Mouse (Mus musculus) thymus, adult 2 months (tissue): ENCODE measurements at regions not wholly inside any gene's neighbourhood (a gene's known extent, or its start where the extent isn't known, plus 50 kb on each side); places are given as distances from the start of the nearest gene placed in this dataset.
A peak's percentile ranks its signal among the peaks of the same experiment; 100 is the strongest.

Experiments used
- DNase-seq: peaks from one replicate; pipeline ENCODE4 v3.0.0; 2021
- H3K27ac ChIP-seq: fragments of 200-500 bp; 2 replicates; pipeline ENCODE4 v1.5.1; 2012; ENCODE audit warnings: low read length, control low read depth; ENCODE audit not compliant: control insufficient read depth, insufficient read depth
- H3K27me3 ChIP-seq: fragments of 200-500 bp; 2 replicates; pipeline ENCODE4 v1.6.1; 2012; ENCODE audit warnings: mild to moderate bottlenecking, low read length, moderate library complexity, mixed read lengths; ENCODE audit not compliant: control insufficient read depth, insufficient read depth
- H3K36me3 ChIP-seq: fragments of 200-500 bp; 2 replicates; pipeline ENCODE4 v1.6.1; 2012; ENCODE audit warnings: mild to moderate bottlenecking, low read length, moderate library complexity; ENCODE audit not compliant: control insufficient read depth, insufficient read depth
- H3K4me1 ChIP-seq: fragments of 200-500 bp; replicated peaks from 2 replicates; pipeline ENCODE4 v1.6.1; 2012; ENCODE audit warnings: low read length; ENCODE audit not compliant: control insufficient read depth, insufficient read depth
- H3K4me3 ChIP-seq: fragments of 200-500 bp; 2 replicates; pipeline ENCODE4 v1.5.1; 2012; ENCODE audit warnings: mild to moderate bottlenecking, low read length, control low read depth, moderate library complexity; ENCODE audit not compliant: control insufficient read depth, insufficient read depth
- CTCF ChIP-seq: fragments of 200-500 bp; IDR thresholded peaks from 2 replicates; pipeline ENCODE4 v1.5.1; 2012; ENCODE audit warnings: mild to moderate bottlenecking, control low read depth, low read length, moderate library complexity, borderline replicate concordance; ENCODE audit not compliant: control insufficient read depth, poor library complexity, insufficient read depth; ENCODE audit errors: extremely low read depth
- POLR2A ChIP-seq: fragments of 200-500 bp; IDR thresholded peaks from 2 replicates; pipeline ENCODE4 v1.6.1; 2012; ENCODE audit warnings: mild to moderate bottlenecking, low read length, control low read depth, moderate library complexity; ENCODE audit not compliant: control insufficient read depth, poor library complexity, insufficient read depth; ENCODE audit errors: extremely low read depth
- WGBS: fragments of 180-500 bp; shearing (Covaris S2); methylation state at CpG from one replicate; pipeline ENCODE4 v1.1.7; 2018; 5-methylcytosine and 5-hydroxymethylcytosine counted together

DNA sequence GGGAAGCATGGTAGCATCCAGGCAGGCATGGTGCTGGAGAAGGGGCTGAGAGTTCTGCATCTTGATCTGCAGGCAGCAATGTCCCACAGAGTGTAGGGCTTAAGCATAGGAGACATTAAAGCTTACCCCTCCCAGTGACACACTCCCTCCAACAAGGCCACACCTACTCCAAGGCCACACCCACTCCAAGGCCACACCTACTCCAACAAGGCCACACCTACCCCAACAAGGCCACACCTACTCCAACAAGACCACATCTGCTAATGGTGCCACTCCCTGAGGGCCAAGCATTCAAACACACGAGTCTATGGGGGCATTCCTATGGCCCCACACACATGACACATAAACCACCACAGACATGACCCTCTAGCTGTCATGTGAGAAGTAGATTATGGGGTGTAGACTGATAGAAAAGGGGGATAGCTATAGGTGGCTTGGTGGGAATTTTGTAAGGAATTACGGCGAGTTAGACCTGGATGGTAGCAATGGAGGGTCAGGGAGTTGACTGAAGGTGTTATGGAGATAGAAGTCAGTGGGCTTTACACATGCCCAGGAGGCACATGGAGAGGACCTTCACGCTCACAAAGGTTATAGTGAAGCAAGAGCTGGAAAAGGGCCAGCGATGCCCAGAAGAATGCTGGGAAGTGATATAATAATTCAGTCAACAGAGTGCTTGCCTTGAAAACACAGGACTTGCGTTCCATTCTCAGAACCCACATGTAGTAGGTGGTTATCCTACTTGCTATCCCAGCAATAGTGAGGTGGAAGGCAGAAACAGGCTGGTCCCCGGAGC, 179.8 kb downstream of the Shq1 start:
- no peaks in the 10 kb centered on the region for H3K36me3 ChIP-seq
- no peaks in the 10 kb centered on the region for H3K4me1 ChIP-seq
- H3K27me3 ChIP-seq: no peaks in the 10 kb centered on the region
- 95% methylated on average over 7 of the region's 7 CpGs for WGBS
- no peak for TF ChIP-seq CTCF
- TF ChIP-seq POLR2A: no peak
- no peak for DNase-seq
- H3K4me3 ChIP-seq: no peak overlapping the region
- no peak overlapping the region for H3K27ac ChIP-seq

DNA sequence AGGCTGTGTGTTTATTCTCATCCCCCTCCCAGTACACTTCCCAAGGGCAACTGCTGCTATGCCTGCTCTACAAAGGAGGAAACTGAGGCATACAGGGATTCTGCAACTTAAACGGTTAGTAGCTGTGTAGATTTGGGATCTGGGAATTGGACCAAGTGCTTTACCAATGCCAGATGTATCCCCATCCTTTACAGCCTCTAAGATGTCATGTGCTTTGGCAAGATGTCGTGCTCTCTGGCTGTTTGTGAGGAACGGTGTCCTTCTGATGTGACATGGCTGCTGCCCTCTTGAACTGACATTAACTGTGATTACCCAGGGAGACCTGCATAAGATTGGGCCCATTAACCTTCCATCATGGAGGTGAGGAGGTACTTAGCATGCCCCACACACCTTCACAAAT, 187.1 kb downstream of the Shq1 start:
- no peak for DNase-seq
- H3K27ac ChIP-seq: no peak overlapping the region
- no peaks in the 10 kb centered on the region for H3K27me3 ChIP-seq
- H3K4me3 ChIP-seq: no peak overlapping the region
- WGBS: 81% methylated on average over 3 of the region's 3 CpGs
- no peaks in the 10 kb centered on the region for H3K36me3 ChIP-seq
- H3K4me1 ChIP-seq: peaks cover 33% of the 10 kb centered on the region
- no peak for TF ChIP-seq CTCF
- TF ChIP-seq POLR2A: no peak

DNA sequence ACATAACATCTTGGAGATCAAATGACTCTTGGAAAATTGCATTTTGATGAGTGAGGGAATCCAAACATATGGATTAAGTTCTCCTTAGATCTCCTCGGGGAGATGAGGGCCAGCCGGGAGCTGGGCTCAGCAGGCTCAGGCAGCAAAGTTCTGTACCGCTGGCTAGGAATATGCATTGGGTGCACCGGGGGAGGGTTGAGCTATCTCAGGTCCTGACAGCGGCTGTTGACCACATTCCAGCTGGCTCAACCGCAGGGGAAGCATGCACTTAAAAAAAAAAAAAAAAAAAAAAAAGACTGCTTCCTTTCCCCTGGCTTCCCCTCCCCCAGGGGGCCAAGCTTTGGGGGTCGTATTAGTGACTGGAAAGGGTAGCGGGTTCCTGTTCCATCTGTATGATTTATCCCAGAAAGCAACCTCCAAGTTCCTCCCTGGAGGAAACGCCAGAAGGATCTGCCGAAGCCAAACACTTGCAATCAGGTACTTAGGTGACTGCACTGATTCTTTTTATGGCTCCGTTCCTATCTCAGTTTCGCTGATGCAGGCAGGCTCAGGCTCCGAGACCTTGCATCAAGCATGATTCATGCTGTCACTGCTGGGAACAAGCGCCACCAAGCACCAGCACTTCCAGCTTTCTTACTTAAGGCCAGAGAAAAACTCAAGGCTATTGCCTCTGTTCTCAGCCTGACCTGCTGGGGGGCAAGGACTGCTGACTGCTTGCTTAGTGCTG, 187.7 kb downstream of the Shq1 start:
- H3K27ac ChIP-seq: no peak overlapping the region
- no peaks in the 10 kb centered on the region for H3K36me3 ChIP-seq
- no peak overlapping the region for H3K4me3 ChIP-seq
- DNase-seq: peak; percentile 23
- peaks cover 33% of the 10 kb centered on the region for H3K4me1 ChIP-seq
- WGBS: 2% methylated on average over 14 of the region's 14 CpGs
- H3K27me3 ChIP-seq: no peaks in the 10 kb centered on the region
- TF ChIP-seq POLR2A: no peak
- TF ChIP-seq CTCF: no peak

DNA sequence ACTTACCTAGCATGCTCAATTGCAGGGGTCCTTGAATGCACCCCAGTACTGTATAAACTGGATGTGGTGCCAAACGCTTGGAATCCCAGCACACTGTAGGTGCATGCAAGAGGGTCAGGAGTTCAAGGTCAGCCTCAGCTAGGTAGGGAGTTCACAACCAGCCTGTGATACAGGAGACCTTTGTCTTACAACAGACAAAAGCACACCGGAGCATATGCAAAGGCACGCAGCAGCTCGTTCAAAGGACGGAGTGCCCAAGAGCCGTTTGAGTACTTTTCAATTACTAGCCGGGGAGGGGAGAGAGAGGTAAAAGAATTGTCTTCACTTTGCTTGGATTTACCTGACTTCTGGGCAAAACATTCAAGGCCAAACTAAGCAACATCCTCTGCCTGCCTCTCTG, 188.4 kb downstream of the Shq1 start:
- H3K27ac ChIP-seq: no peak overlapping the region
- H3K4me1 ChIP-seq: peaks cover 33% of the 10 kb centered on the region
- 11% methylated on average over 7 of the region's 7 CpGs for WGBS
- no peak overlapping the region for H3K4me3 ChIP-seq
- no peaks in the 10 kb centered on the region for H3K36me3 ChIP-seq
- DNase-seq: no peak
- TF ChIP-seq CTCF (no peak), POLR2A (no peak)
- H3K27me3 ChIP-seq: no peaks in the 10 kb centered on the region

DNA sequence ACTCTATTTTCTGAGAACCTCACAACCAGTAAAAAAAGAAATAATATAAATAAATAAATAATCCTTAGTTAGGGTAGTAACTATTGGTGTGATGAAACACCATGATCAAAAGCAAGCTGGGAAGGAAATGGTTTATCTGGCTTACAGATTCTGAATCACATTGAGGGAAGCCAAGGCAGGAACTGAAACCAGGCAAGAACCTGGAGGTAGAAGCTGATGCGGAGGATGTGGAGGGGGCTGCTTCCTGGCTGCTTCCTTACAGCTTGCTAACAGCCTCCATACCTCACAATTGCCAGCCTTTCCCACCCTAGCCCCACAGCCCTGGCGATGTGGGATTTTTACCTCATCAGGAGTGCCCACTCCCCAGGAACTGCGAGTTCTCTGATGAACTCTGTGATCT, 190.4 kb downstream of the Shq1 start:
- TF ChIP-seq POLR2A: no peak
- no peak for TF ChIP-seq CTCF
- peaks cover 33% of the 10 kb centered on the region for H3K4me1 ChIP-seq
- WGBS: 14% methylated on average over 3 of the region's 3 CpGs
- DNase-seq: no peak
- H3K27ac ChIP-seq: no peak overlapping the region
- no peak overlapping the region for H3K4me3 ChIP-seq
- H3K36me3 ChIP-seq: no peaks in the 10 kb centered on the region
- no peaks in the 10 kb centered on the region for H3K27me3 ChIP-seq

DNA sequence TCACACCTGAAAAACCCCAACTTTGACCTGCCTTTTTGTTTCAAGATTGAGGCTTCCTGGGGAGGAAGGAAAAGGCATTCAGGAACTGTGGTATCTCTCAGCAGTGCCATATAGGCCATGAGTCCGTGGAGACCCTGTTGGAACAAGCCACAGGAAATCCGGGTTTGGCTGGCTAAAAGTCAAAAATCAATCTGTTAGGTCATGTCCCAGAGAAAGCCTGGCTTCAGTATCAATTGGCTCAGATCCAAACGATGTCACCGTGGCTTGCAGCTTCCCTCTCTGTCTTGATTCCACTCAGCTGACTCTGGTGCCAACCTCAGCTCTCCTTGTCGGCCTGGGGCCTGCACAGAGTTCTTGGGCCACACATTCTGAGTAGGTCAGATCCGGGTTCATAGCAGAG, 191.1 kb downstream of the Shq1 start:
- Histone ChIP-seq H3K27ac (no peak overlapping the region), H3K27me3 (no peaks in the 10 kb centered on the region), H3K36me3 (no peaks in the 10 kb centered on the region), H3K4me1 (peaks cover 33% of the 10 kb centered on the region), H3K4me3 (no peak overlapping the region)
- 13% methylated on average over 6 of the region's 6 CpGs for WGBS
- TF ChIP-seq CTCF (no peak), POLR2A (no peak)
- DNase-seq: no peak

DNA sequence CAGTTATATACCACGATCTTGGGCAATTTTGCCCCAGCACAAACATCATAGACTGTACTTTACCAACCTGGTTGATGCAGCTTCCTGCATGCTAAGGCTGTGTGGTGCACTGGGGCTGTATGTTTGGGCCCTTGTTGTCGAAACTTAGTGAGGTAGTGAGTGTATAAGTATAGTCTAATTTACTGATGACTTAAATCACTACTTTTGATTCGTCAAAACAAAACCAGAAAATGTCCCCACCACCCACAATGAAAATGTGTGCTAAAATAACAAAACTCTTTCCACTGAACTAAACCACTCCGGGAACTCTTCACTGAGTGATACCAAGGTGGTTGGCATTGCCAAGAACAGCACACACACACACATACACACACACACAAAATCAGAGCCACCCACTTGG, 191.5 kb downstream of the Shq1 start:
- Histone ChIP-seq H3K36me3 (no peaks in the 10 kb centered on the region), H3K4me3 (no peak overlapping the region), H3K27ac (no peak overlapping the region), H3K4me1 (peaks cover 33% of the 10 kb centered on the region), H3K27me3 (no peaks in the 10 kb centered on the region)
- no peak for TF ChIP-seq POLR2A
- no peak for TF ChIP-seq CTCF
- 79% methylated on average over 4 of the region's 4 CpGs for WGBS
- no peak for DNase-seq
